Mouse (Mus musculus) testis, adult 2 months (tissue): ENCODE data around the gene Pde8a.
A peak's percentile ranks its signal among the peaks of the same experiment; 100 is the strongest.

Experiments used
- CTCF ChIP-seq: fragments of 200-500 bp; IDR thresholded peaks from 2 replicates; pipeline ENCODE4 v1.5.1; 2012; ENCODE audit warnings: low read depth, mild to moderate bottlenecking, inconsistent platforms, low read length, moderate library complexity; ENCODE audit not compliant: control insufficient read depth, insufficient read depth, insufficient replicate concordance
- POLR2A ChIP-seq: fragments of 200-500 bp; IDR thresholded peaks from 2 replicates; pipeline ENCODE4 v1.6.1; 2012; ENCODE audit warnings: low read depth, mild to moderate bottlenecking, inconsistent platforms, low read length, moderate library complexity; ENCODE audit not compliant: control insufficient read depth

DNA sequence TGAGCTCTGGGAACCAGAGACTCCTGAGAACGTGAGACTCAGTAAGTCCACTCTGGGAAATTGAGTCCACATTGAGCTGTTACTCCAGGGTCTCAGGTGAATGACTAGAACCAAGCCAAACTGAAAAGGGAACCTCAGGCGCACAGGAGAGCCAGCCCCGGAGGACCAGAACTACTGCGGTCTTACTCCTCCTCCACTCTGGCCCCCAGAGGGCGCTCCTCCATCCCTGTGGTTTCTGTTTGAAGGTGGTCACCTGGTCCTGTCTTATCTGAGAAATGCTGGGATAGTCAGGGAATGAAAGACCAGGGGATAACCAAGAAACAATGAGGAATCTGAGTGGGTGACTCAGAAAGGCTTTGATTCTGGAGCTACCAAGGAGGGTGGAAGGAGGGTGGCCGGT lies 4.5 kb upstream of the Pde8a start:
- TF ChIP-seq CTCF (peak; percentile 54; the same call in 1 of the 2 replicates), POLR2A (no peak)
